Mouse (Mus musculus) kidney, adult 18-20 months (tissue): ENCODE data around the gene Elovl1.
A peak's percentile ranks its signal among the peaks of the same experiment; 100 is the strongest.

Source experiments
- DNase-seq: peaks from one replicate; pipeline ENCODE4 v3.0.0; 2021

Elovl1 gene

GRCm38 (mm10) chr4:118427768-118428451 is at the start of gene Elovl1:
Gene Elovl1 (plus strand): TSS chr4:118428093.
- peak; percentile 91 for DNase-seq

GRCm38 (mm10) chr4:118383271-118383670 is 44.6 kb upstream of the Elovl1 start:
- no peak for DNase-seq

GRCm38 (mm10) chr4:118387316-118387715 is 40.6 kb upstream of the Elovl1 start:
- no peak for DNase-seq

- DNase-seq: no peak
These were observed 37.7 kb upstream of the Elovl1 start for GRCm38 (mm10) chr4:118390146-118390545.

GRCm38 (mm10) chr4:118394505-118394904 is 33.4 kb upstream of the Elovl1 start:
- no peak for DNase-seq

GRCm38 (mm10) chr4:118395289-118395688 is 32.6 kb upstream of the Elovl1 start:
- no peak for DNase-seq

GRCm38 (mm10) chr4:118396433-118396832 is 31.5 kb upstream of the Elovl1 start:
- DNase-seq: peak; percentile 6

- no peak for DNase-seq
These were observed 29.5 kb upstream of the Elovl1 start for GRCm38 (mm10) chr4:118398400-118398799.

GRCm38 (mm10) chr4:118401421-118401820 is 26.5 kb upstream of the Elovl1 start:
- no peak for DNase-seq

GRCm38 (mm10) chr4:118401918-118402317 is 26.0 kb upstream of the Elovl1 start:
- no peak for DNase-seq

GRCm38 (mm10) chr4:118402701-118403100 is 25.2 kb upstream of the Elovl1 start:
- no peak for DNase-seq

- DNase-seq: peak; percentile 92
These were observed 18.6 kb upstream of the Elovl1 start, which contains the start of the genes Szt2 and Med8 for GRCm38 (mm10) chr4:118409142-118409900. Gene Szt2 (minus strand): TSS chr4:118409273. Gene Med8 (plus strand): TSS chr4:118409337.

GRCm38 (mm10) chr4:118410871-118411270 is 17.0 kb upstream of the Elovl1 start:
- DNase-seq: no peak

- DNase-seq: no peak
These were observed 14.3 kb upstream of the Elovl1 start for GRCm38 (mm10) chr4:118413553-118413952.

- no peak for DNase-seq
These were observed 12.1 kb upstream of the Elovl1 start for GRCm38 (mm10) chr4:118415779-118416178.

GRCm38 (mm10) chr4:118416329-118416728 is 11.6 kb upstream of the Elovl1 start:
- DNase-seq: no peak

GRCm38 (mm10) chr4:118417112-118417797 is 10.6 kb upstream of the Elovl1 start:
- no peak for DNase-seq

GRCm38 (mm10) chr4:118421384-118421783 is 6.5 kb upstream of the Elovl1 start:
- DNase-seq: no peak

- DNase-seq: no peak
These were observed 3.2 kb upstream of the Elovl1 start for GRCm38 (mm10) chr4:118424541-118425160.

GRCm38 (mm10) chr4:118425374-118425773 is 2.5 kb upstream of the Elovl1 start:
- no peak for DNase-seq

GRCm38 (mm10) chr4:118427415-118427767 is 502 bp upstream of the Elovl1 start:
- DNase-seq: no peak

GRCm38 (mm10) chr4:118428531-118429214 is 780 bp downstream of the Elovl1 start:
- no peak for DNase-seq
